Mouse (Mus musculus) layer of hippocampus, adult 9-11 months (tissue): ENCODE results near the gene Zw10.

ENCODE experiments used
- DNase-seq: peaks from one replicate; pipeline ENCODE4 v3.0.0; 2022

Zw10 gene

GRCm38 (mm10) chr9:49055333-49056205, at the start of gene Zw10:
Gene Zw10 (plus strand): TSS chr9:49055613.
- DNase-seq, result peak; percentile 95

- DNase-seq, result no peak
Observed at GRCm38 (mm10) chr9:49015824-49016223, 39.6 kb upstream of the Zw10 start.

GRCm38 (mm10) chr9:49021289-49021688, 34.1 kb upstream of the Zw10 start:
- DNase-seq, result no peak

GRCm38 (mm10) chr9:49023956-49024355, 31.5 kb upstream of the Zw10 start:
- no peak for DNase-seq

- DNase-seq, result no peak
Observed at GRCm38 (mm10) chr9:49024529-49024928, 30.9 kb upstream of the Zw10 start.

- peak; percentile 24 for DNase-seq
Observed at GRCm38 (mm10) chr9:49034764-49035163, 20.6 kb upstream of the Zw10 start.

- DNase-seq, result no peak
Observed at GRCm38 (mm10) chr9:49050901-49051300, 4.5 kb upstream of the Zw10 start.

- DNase-seq, result peak; percentile 63
Observed at GRCm38 (mm10) chr9:49051349-49051748, 4.1 kb upstream of the Zw10 start.

- no peak for DNase-seq
Observed at GRCm38 (mm10) chr9:49054028-49054427, 1.4 kb upstream of the Zw10 start.

- no peak for DNase-seq
Observed at GRCm38 (mm10) chr9:49076847-49077246, 21.4 kb downstream of the Zw10 start.

GRCm38 (mm10) chr9:49081107-49081506, 25.7 kb downstream of the Zw10 start, which contains the start of gene Tmprss5:
Gene Tmprss5 (plus strand): TSS chr9:49081260.
- DNase-seq, result peak; percentile 19

GRCm38 (mm10) chr9:49081561-49081960, 26.1 kb downstream of the Zw10 start:
- peak; percentile 47 for DNase-seq

GRCm38 (mm10) chr9:49087317-49087716, 31.9 kb downstream of the Zw10 start:
- DNase-seq, result no peak

- DNase-seq, result no peak
Observed at GRCm38 (mm10) chr9:49098871-49099270, 43.5 kb downstream of the Zw10 start.

- DNase-seq, result peak; percentile 76
Observed at GRCm38 (mm10) chr9:49102328-49102727, 46.9 kb downstream of the Zw10 start.

GRCm38 (mm10) chr9:49109101-49109500, 53.7 kb downstream of the Zw10 start:
- DNase-seq, result no peak

GRCm38 (mm10) chr9:49110476-49111220, 55.2 kb downstream of the Zw10 start:
- DNase-seq, result no peak

GRCm38 (mm10) chr9:49111296-49111695, 55.9 kb downstream of the Zw10 start:
- no peak for DNase-seq

GRCm38 (mm10) chr9:49118271-49118825, 62.9 kb downstream of the Zw10 start:
- DNase-seq, result no peak

GRCm38 (mm10) chr9:49119759-49120158, 64.3 kb downstream of the Zw10 start:
- no peak for DNase-seq

- no peak for DNase-seq
Observed at GRCm38 (mm10) chr9:49125706-49126105, 70.3 kb downstream of the Zw10 start.
